Mouse (Mus musculus) forelimb bud, embryonic 11.5 days (tissue): ENCODE results near the gene Cops2.
A peak's percentile ranks its signal among the peaks of the same experiment; 100 is the strongest.

Experiments used
- DNase-seq: peaks from one replicate; pipeline ENCODE4 v3.0.0-alpha.2; 2012; ENCODE audit warnings: low read depth, low spot score

The Cops2 gene

GRCm38 (mm10) chr2:125826201-125826600 is 32.7 kb downstream of the Cops2 start:
- DNase-seq = no peak

- no peak for DNase-seq
Measured at GRCm38 (mm10) chr2:125820397-125820796, 38.5 kb downstream of the Cops2 start.

- no peak for DNase-seq
Measured at GRCm38 (mm10) chr2:125813972-125814595, 44.9 kb downstream of the Cops2 start.

- DNase-seq = no peak
Measured at GRCm38 (mm10) chr2:125811332-125811731, 47.6 kb downstream of the Cops2 start.

- DNase-seq = no peak
Measured at GRCm38 (mm10) chr2:125809551-125809950, 49.4 kb downstream of the Cops2 start.

- DNase-seq = no peak
Measured at GRCm38 (mm10) chr2:125805826-125806225, 53.1 kb downstream of the Cops2 start.

- DNase-seq = no peak
Measured at GRCm38 (mm10) chr2:125801947-125802346, 57.0 kb downstream of the Cops2 start.

GRCm38 (mm10) chr2:125801038-125801437 is 57.9 kb downstream of the Cops2 start:
- no peak for DNase-seq

- no peak for DNase-seq
Measured at GRCm38 (mm10) chr2:125800428-125800827, 58.5 kb downstream of the Cops2 start.

GRCm38 (mm10) chr2:125797872-125798271 is 61.1 kb downstream of the Cops2 start:
- no peak for DNase-seq

GRCm38 (mm10) chr2:125795118-125795517 is 63.8 kb downstream of the Cops2 start:
- no peak for DNase-seq

GRCm38 (mm10) chr2:125794166-125794565 is 64.8 kb downstream of the Cops2 start:
- no peak for DNase-seq

GRCm38 (mm10) chr2:125792879-125793261 is 66.1 kb downstream of the Cops2 start:
- DNase-seq = no peak

- no peak for DNase-seq
Measured at GRCm38 (mm10) chr2:125792144-125792878, 66.6 kb downstream of the Cops2 start.

- no peak for DNase-seq
Measured at GRCm38 (mm10) chr2:125791485-125791885, 67.5 kb downstream of the Cops2 start.

GRCm38 (mm10) chr2:125790242-125790641 is 68.7 kb downstream of the Cops2 start:
- DNase-seq = no peak

- DNase-seq = no peak
Measured at GRCm38 (mm10) chr2:125789265-125789664, 69.7 kb downstream of the Cops2 start.

GRCm38 (mm10) chr2:125788785-125789184 is 70.2 kb downstream of the Cops2 start:
- DNase-seq = no peak

GRCm38 (mm10) chr2:125788351-125788750 is 70.6 kb downstream of the Cops2 start:
- no peak for DNase-seq

- no peak for DNase-seq
Measured at GRCm38 (mm10) chr2:125785021-125785420, 73.9 kb downstream of the Cops2 start.

- DNase-seq = no peak
Measured at GRCm38 (mm10) chr2:125784392-125784791, 74.5 kb downstream of the Cops2 start.

GRCm38 (mm10) chr2:125783868-125784267 is 75.1 kb downstream of the Cops2 start:
- no peak for DNase-seq

- DNase-seq = peak; percentile 84
Measured at GRCm38 (mm10) chr2:125782719-125783109, 76.2 kb downstream of the Cops2 start, which contains the start of gene Secisbp2l. TSS of gene Secisbp2l (minus strand) at chr2:125782870.
